Mouse (Mus musculus) embryonic facial prominence, embryonic 14.5 days (tissue): Measurements from ENCODE around the gene Cyp8b1. TPM values are rescaled to one million over a fixed set of nuclear protein-coding genes. Genes with fewer than 3 reads are reported as not detected.

ENCODE experiments used
- ATAC-seq: fragments of 200-750 bp; cut with Nextera tagmentation; 2 replicates; pipeline ENCODE4 v1.8.0; 2017; ENCODE audit warnings: low read depth, moderate number of reproducible peaks, moderate TSS enrichment
- DNase-seq: peaks from one replicate; pipeline ENCODE4 v3.0.0-alpha.2; 2015; ENCODE audit warnings: low spot score
- H3K27ac ChIP-seq: fragments of 300-500 bp; sonication (generic); replicated peaks from 2 replicates; pipeline ENCODE4 v1.5.1; 2014; ENCODE audit warnings: low read depth, mild to moderate bottlenecking, low read length, moderate library complexity
- H3K27me3 ChIP-seq: fragments of 300-500 bp; sonication (generic); replicated peaks from 2 replicates; pipeline ENCODE4 v1.6.1; 2014; ENCODE audit warnings: low read length; ENCODE audit not compliant: control insufficient read depth, insufficient read depth
- H3K36me3 ChIP-seq: fragments of 300-500 bp; sonication (generic); 2 replicates; pipeline ENCODE4 v1.6.1; 2014; ENCODE audit warnings: low read length, mixed read lengths; ENCODE audit not compliant: control insufficient read depth, insufficient read depth
- H3K4me1 ChIP-seq: fragments of 300-500 bp; sonication (generic); 2 replicates; pipeline ENCODE4 v1.6.1; 2014; ENCODE audit warnings: antibody characterized with exemption, low read length; ENCODE audit not compliant: control insufficient read depth, insufficient read depth
- H3K4me2 ChIP-seq: fragments of 300-500 bp; sonication (generic); 2 replicates; pipeline ENCODE4 v1.6.1; 2014; ENCODE audit warnings: low read depth, mild to moderate bottlenecking, low read length, moderate library complexity, mixed read lengths
- H3K4me3 ChIP-seq: fragments of 300-500 bp; sonication (generic); 2 replicates; pipeline ENCODE4 v1.5.1; 2014; ENCODE audit warnings: low read depth, mild to moderate bottlenecking, low read length
- H3K9ac ChIP-seq: fragments of 300-500 bp; sonication (generic); 2 replicates; pipeline ENCODE4 v1.6.1; 2014; ENCODE audit warnings: low read depth, mild to moderate bottlenecking, low read length, moderate library complexity, mixed read lengths
- H3K9me3 ChIP-seq: fragments of 300-500 bp; sonication (generic); 2 replicates; pipeline ENCODE4 v1.6.1; 2016; ENCODE audit warnings: low read length; ENCODE audit not compliant: control insufficient read depth
- WGBS: fragments of 180-500 bp; shearing (Covaris S2); extraction: QIAGEN DNeasy Blood & Tissue Kit; methylation state at CpG from one replicate; pipeline ENCODE4 v1.1.7; 2014; 5-methylcytosine and 5-hydroxymethylcytosine counted together
- polyA plus RNA-seq: library from polyadenylated mRNA; unstranded; fragments of >200 nt; fragmentation: Nextera tagmentation; extraction: Ambion mirVana; gene quantifications from 2 replicates; pipeline ENCODE4 v1.2.1, GENCODE M21; 2014

The Cyp8b1 gene
- polyA plus RNA-seq, 1 experiment from 2014 or later, result 0.11 TPM

DNA sequence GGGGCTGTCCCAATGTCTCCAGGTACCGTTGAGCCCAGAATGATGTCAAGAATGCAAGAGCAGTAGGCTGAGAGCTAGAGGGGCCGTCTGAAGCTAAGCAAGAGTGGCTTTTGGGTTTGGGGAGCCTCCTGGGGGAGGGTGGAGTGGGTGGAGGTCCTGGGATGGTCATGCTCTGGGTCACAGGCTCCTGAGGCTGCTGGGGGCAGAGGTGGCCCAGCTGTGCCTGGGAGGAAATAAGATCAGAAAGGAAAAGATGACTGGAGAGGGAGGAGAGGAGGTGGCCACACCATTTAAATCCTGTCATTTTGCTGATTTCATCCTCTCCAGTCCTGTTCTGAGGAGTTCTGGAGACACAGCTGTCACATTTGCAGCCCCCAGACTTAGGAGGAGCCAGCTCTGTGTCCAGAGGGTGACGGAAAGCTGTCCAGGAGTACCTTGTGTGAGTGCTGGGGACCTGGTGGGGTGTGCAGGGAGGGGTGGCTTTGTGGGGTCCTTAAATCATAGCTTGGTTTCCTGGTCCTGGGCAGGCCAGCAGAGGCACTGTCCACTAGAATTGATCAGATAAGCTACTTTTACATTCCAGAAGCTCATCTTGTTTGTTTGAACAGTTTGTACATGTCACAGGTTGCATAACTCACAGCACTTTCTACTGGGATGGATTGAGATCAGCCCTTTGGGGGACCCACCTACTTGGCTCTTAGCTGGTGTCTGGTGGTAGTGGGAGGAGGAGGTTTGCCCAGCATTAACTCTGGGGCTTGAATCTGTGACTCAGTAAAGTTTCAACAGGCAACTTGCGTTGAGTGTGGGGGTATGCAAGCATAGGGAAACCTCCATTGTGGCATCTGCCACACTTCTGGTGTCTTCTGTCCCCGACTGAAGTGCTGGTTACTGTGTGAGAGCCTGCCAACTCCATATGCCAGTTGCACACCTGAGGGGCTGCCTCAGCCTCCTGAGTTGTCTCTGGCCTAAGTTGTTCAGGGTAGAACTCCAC lies 14.1 kb downstream of the Cyp8b1 start:
- WGBS, result 77% methylated on average over 5 of the region's 5 CpGs

DNA sequence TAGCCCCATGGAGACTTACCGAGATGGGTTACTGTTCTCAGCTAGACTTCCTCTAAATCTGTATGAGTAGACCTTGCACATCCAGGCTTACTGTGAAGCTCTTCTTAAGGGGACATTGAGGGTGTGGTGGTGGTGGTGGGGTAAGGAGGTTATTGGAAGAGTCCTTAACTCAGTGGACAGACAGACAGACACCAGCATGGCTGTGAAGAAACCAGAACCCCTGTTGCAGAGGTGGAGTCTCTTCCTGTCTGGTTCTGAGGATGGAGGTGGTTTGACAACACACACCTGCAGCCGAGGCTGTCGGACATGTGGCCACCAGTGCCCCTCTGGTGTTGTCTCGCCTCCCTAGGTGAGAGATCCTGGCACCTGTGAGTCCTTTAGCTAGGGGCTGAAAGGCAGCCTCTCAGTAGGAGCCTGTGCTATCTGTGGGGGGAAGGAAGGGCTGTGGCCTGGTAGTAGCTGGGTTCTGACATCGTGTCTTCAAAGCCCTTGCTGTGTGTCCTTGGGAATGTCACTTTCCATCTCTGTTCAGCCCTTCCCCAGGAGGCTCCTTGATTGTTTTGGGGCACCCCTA lies 15.7 kb downstream of the Cyp8b1 start:
- no peak overlapping the region for H3K4me3 ChIP-seq
- no peak for ATAC-seq
- H3K4me1 ChIP-seq, result no peaks in the 10 kb centered on the region
- DNase-seq, result no peak
- H3K4me2 ChIP-seq, result no peak overlapping the region
- H3K9ac ChIP-seq, result no peak overlapping the region
- no peaks in the 10 kb centered on the region for H3K9me3 ChIP-seq
- WGBS, result 71% methylated on average over 5 of the region's 5 CpGs
- no peaks in the 10 kb centered on the region for H3K27me3 ChIP-seq
- H3K36me3 ChIP-seq, result no peaks in the 10 kb centered on the region
- H3K27ac ChIP-seq, result no peak overlapping the region

More for the DNA sequence above, 14.1 kb downstream of the Cyp8b1 start:
- Histone ChIP-seq H3K9ac (no peak overlapping the region), H3K36me3 (no peaks in the 10 kb centered on the region), H3K9me3 (no peaks in the 10 kb centered on the region), H3K4me2 (no peak overlapping the region), H3K4me1 (no peaks in the 10 kb centered on the region), H3K27ac (no peak overlapping the region), H3K27me3 (no peaks in the 10 kb centered on the region), H3K4me3 (no peak overlapping the region)
- DNase-seq (no peak), ATAC-seq (no peak)

- Histone ChIP-seq H3K4me3 (no peak overlapping the region), H3K9me3 (no peaks in the 10 kb centered on the region), H3K4me2 (no peak overlapping the region), H3K27me3 (no peaks in the 10 kb centered on the region), H3K4me1 (no peaks in the 10 kb centered on the region), H3K36me3 (no peaks in the 10 kb centered on the region), H3K27ac (no peak overlapping the region), H3K9ac (no peak overlapping the region)
- DNase-seq, result no peak
- 58% methylated on average over 6 of the region's 6 CpGs for WGBS
- ATAC-seq, result no peak
These were observed 16.8 kb downstream of the Cyp8b1 start for GRCm38 (mm10) chr9:121899306-121899705.

DNA sequence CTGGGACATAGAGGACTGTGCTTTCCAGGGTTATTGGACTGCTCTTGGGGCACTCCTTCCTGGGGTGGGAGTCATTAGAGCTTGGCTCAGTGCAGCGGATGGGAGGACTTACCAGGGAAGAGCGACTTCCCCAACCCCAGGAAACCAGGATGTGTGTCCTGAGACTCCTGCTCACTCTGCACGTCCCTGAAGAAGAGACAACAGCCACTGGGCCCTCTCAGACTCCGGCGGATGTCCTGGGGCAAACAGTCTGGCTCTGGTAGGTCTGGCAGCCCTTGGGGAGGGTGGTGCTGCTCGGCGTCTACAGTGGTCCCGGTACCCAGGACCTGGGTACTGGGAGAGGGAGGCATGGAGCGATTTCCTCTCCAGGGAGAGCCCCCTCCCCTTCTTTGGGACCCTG lies 17.9 kb downstream of the Cyp8b1 start, which contains the start of gene Ackr2:
Ackr2 (plus strand) TSS at position 111 of the 400 bp plus-strand sequence.
- no peaks in the 10 kb centered on the region for H3K9me3 ChIP-seq
- no peak within 1 kb of the TSS for H3K27ac ChIP-seq
- ATAC-seq, result no peak
- no peak within 1 kb of the TSS for H3K4me2 ChIP-seq
- no peaks in the 10 kb centered on the region for H3K4me1 ChIP-seq
- H3K9ac ChIP-seq, result no peak within 1 kb of the TSS
- no peaks in the 10 kb centered on the region for H3K36me3 ChIP-seq
- 73% methylated on average over 6 of the region's 9 CpGs for WGBS
- no peak within 1 kb of the TSS for H3K4me3 ChIP-seq
- H3K27me3 ChIP-seq, result no peaks in the 10 kb centered on the region
- no peak for DNase-seq

DNA sequence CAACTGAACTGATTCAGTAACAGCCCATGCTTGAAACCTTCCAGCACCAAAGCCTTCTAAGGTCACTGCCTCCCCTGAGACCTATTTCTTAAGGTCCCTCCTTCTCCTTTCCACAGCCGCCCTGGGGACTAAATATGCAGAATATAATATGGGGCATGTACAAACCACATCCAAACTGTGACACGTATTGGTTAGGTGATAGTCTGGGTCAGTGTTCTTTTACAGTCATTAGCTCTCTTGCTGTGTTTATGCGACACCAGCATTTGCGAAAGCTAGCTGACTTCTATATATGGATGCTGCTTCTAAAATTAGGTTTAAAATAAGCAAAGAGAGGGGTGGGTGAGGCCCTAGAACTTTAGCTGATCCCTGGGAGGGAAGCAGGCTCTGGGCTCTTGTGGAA lies 19.3 kb downstream of the Cyp8b1 start:
- 61% methylated on average over 4 of the region's 4 CpGs for WGBS
- Histone ChIP-seq H3K9ac (no peak overlapping the region), H3K4me3 (no peak overlapping the region), H3K9me3 (no peaks in the 10 kb centered on the region), H3K4me1 (no peaks in the 10 kb centered on the region), H3K27me3 (no peaks in the 10 kb centered on the region), H3K36me3 (no peaks in the 10 kb centered on the region), H3K4me2 (no peak overlapping the region), H3K27ac (no peak overlapping the region)
- no peak for DNase-seq
- ATAC-seq, result no peak

- no peak overlapping the region for H3K4me3 ChIP-seq
- no peaks in the 10 kb centered on the region for H3K27me3 ChIP-seq
- no peak overlapping the region for H3K4me2 ChIP-seq
- H3K9ac ChIP-seq, result no peak overlapping the region
- WGBS, result 77% methylated on average over 7 of the region's 7 CpGs
- ATAC-seq (no peak), DNase-seq (no peak)
- no peaks in the 10 kb centered on the region for H3K9me3 ChIP-seq
- no peaks in the 10 kb centered on the region for H3K36me3 ChIP-seq
- H3K4me1 ChIP-seq, result peaks cover 3% of the 10 kb centered on the region
- no peak overlapping the region for H3K27ac ChIP-seq
These were observed 20.6 kb downstream of the Cyp8b1 start for GRCm38 (mm10) chr9:121895392-121895993.

DNA sequence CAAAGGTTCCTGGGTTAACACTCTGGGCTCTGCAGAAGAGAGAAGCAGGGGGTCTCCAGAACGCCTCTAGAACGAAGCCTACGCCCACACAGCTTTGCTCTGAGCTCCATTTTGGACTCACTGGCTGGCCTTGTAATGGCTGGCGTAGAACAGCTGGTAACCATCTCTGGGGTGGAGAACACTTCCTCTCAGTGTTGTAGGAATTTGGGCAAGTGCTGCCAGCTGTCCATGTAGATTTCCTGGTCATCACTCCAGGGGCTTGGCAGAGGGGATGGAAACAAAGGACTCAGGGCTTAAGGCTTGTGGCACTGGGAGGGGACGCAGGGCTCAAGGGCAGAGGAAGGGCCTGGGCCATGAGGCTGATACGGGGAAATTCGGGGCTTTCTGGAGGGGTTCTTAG lies 21.7 kb downstream of the Cyp8b1 start:
- WGBS, result 63% methylated on average over 7 of the region's 7 CpGs
- H3K9me3 ChIP-seq, result no peaks in the 10 kb centered on the region
- H3K36me3 ChIP-seq, result no peaks in the 10 kb centered on the region
- no peak overlapping the region for H3K4me2 ChIP-seq
- DNase-seq (no peak), ATAC-seq (no peak)
- no peak overlapping the region for H3K27ac ChIP-seq
- no peaks in the 10 kb centered on the region for H3K27me3 ChIP-seq
- H3K4me3 ChIP-seq, result no peak overlapping the region
- peaks cover 6% of the 10 kb centered on the region for H3K4me1 ChIP-seq
- no peak overlapping the region for H3K9ac ChIP-seq

- Histone ChIP-seq H3K4me1 (peaks cover 6% of the 10 kb centered on the region), H3K27ac (no peak overlapping the region), H3K27me3 (no peaks in the 10 kb centered on the region), H3K36me3 (no peaks in the 10 kb centered on the region), H3K4me3 (no peak overlapping the region), H3K4me2 (no peak overlapping the region), H3K9ac (no peak overlapping the region), H3K9me3 (no peaks in the 10 kb centered on the region)
- DNase-seq (no peak), ATAC-seq (no peak)
- 85% methylated on average over 12 of the region's 12 CpGs for WGBS
These were observed 23.9 kb downstream of the Cyp8b1 start for GRCm38 (mm10) chr9:121892057-121892687.
